Mouse (Mus musculus): ENCODE data around the gene Rps9. TPM values are rescaled to one million over a fixed set of nuclear protein-coding genes. Genes with fewer than 3 reads are reported as not detected.

Rps9 gene
- polyA plus RNA-seq (2016; fragmentation: Nextera tagmentation; extraction: Ambion mirVana) = 989 and 1,067 TPM in 2 replicates

- peak within 1 kb of the TSS; percentile 87 for H3K4me3 ChIP-seq
- H3K27ac ChIP-seq = peak within 1 kb of the TSS; percentile 74
- H3K27me3 ChIP-seq (replicated peaks) = no peaks in the 10 kb centered on the region
- ATAC-seq (ENCODE audit: low FRiP score, low read depth) = peak; percentile 95
- peak within 1 kb of the TSS; percentile 82 for H3K4me2 ChIP-seq (replicated peaks)
- peak within 1 kb of the TSS; percentile 86 for H3K9ac ChIP-seq
- H3K4me1 ChIP-seq = peaks cover 22% of the 10 kb centered on the region
- no peaks in the 10 kb centered on the region for H3K9me3 ChIP-seq
- WGBS = under 1% methylated on average over 42 of the region's 42 CpGs
- H3K36me3 ChIP-seq = peaks cover 44% of the 10 kb centered on the region
These were observed at the start of gene Rps9 for GRCm38 (mm10) chr7:3703879-3704441. Rps9 (plus strand) TSS chr7:3703993.

- no peak overlapping the region for H3K9ac ChIP-seq
- no peak overlapping the region for H3K4me3 ChIP-seq
- H3K4me1 ChIP-seq = no peaks in the 10 kb centered on the region
- no peak overlapping the region for H3K4me2 ChIP-seq (replicated peaks)
- 93% methylated on average over 4 of the region's 4 CpGs for whole genome bisulfite sequencing
- no peak for ATAC-seq (ENCODE audit: low FRiP score, low read depth)
- H3K9me3 ChIP-seq = no peaks in the 10 kb centered on the region
- no peaks in the 10 kb centered on the region for H3K27me3 ChIP-seq (replicated peaks)
- H3K27ac ChIP-seq = no peak overlapping the region
- peaks cover 98% of the 10 kb centered on the region for H3K36me3 ChIP-seq
These were observed 46.8 kb upstream of the Rps9 start for GRCm38 (mm10) chr7:3656966-3657365.

GRCm38 (mm10) chr7:3658578-3658977 is 45.2 kb upstream of the Rps9 start:
- no peaks in the 10 kb centered on the region for H3K27me3 ChIP-seq (replicated peaks)
- no peak overlapping the region for H3K9ac ChIP-seq
- no peak for ATAC-seq (ENCODE audit: low FRiP score, low read depth)
- peaks cover 98% of the 10 kb centered on the region for H3K36me3 ChIP-seq
- 97% methylated on average over 14 of the region's 14 CpGs for WGBS
- H3K4me2 ChIP-seq (replicated peaks) = no peak overlapping the region
- no peak overlapping the region for H3K27ac ChIP-seq
- no peaks in the 10 kb centered on the region for H3K9me3 ChIP-seq
- no peak overlapping the region for H3K4me3 ChIP-seq
- H3K4me1 ChIP-seq = peaks cover 2% of the 10 kb centered on the region

- Histone ChIP-seq H3K9me3 (no peaks in the 10 kb centered on the region), H3K27me3 (replicated peaks) (no peaks in the 10 kb centered on the region), H3K9ac (peak overlapping the region; percentile 79), H3K4me2 (replicated peaks) (peak overlapping the region; percentile 77), H3K4me1 (peaks cover 15% of the 10 kb centered on the region), H3K27ac (peak overlapping the region; percentile 62; the same call in 1 of the 2 replicates), H3K36me3 (peaks cover 38% of the 10 kb centered on the region), H3K4me3 (peak overlapping the region; percentile 69)
- 34% methylated on average over 15 of the region's 15 CpGs for WGBS
- ATAC-seq (ENCODE audit: low FRiP score, low read depth) = peak; percentile 39
These were observed 39.1 kb upstream of the Rps9 start for GRCm38 (mm10) chr7:3664524-3665214.

- H3K4me3 ChIP-seq = peak within 1 kb of the TSS; percentile 69
- peak; percentile 98 for ATAC-seq (ENCODE audit: low FRiP score, low read depth)
- H3K36me3 ChIP-seq = peaks cover 30% of the 10 kb centered on the region
- 5% methylated on average over 45 of the region's 45 CpGs for WGBS
- peak within 1 kb of the TSS; percentile 62; the same call in 1 of the 2 replicates for H3K27ac ChIP-seq
- peak within 1 kb of the TSS; percentile 79 for H3K9ac ChIP-seq
- H3K4me2 ChIP-seq (replicated peaks) = peak within 1 kb of the TSS; percentile 77
- peaks cover 15% of the 10 kb centered on the region for H3K4me1 ChIP-seq
- H3K27me3 ChIP-seq (replicated peaks) = no peaks in the 10 kb centered on the region
- H3K9me3 ChIP-seq = no peaks in the 10 kb centered on the region
These were observed 38.3 kb upstream of the Rps9 start, which contains the start of gene Leng1 for GRCm38 (mm10) chr7:3665215-3666114. Leng1 (minus strand) TSS chr7:3665840.

- H3K27ac ChIP-seq = no peak overlapping the region
- ATAC-seq (ENCODE audit: low FRiP score, low read depth) = no peak
- no peak overlapping the region for H3K4me2 ChIP-seq (replicated peaks)
- 19% methylated on average over 14 of the region's 14 CpGs for WGBS
- H3K36me3 ChIP-seq = peaks cover 17% of the 10 kb centered on the region
- no peaks in the 10 kb centered on the region for H3K9me3 ChIP-seq
- H3K4me1 ChIP-seq = peaks cover 15% of the 10 kb centered on the region
- H3K27me3 ChIP-seq (replicated peaks) = no peaks in the 10 kb centered on the region
- H3K4me3 ChIP-seq = no peak overlapping the region
- no peak overlapping the region for H3K9ac ChIP-seq
These were observed 36.8 kb upstream of the Rps9 start for GRCm38 (mm10) chr7:3666921-3667391.

- ATAC-seq (ENCODE audit: low FRiP score, low read depth) = peak; percentile 81
- 77% methylated on average over 10 of the region's 10 CpGs for WGBS
These were observed 29.1 kb upstream of the Rps9 start for GRCm38 (mm10) chr7:3674507-3675227.

GRCm38 (mm10) chr7:3675228-3675548 is 28.6 kb upstream of the Rps9 start:
- Histone ChIP-seq H3K9ac (no peak overlapping the region), H3K4me1 (no peaks in the 10 kb centered on the region), H3K4me3 (no peak overlapping the region), H3K4me2 (replicated peaks) (no peak overlapping the region), H3K9me3 (no peaks in the 10 kb centered on the region), H3K27me3 (replicated peaks) (no peaks in the 10 kb centered on the region), H3K36me3 (peaks cover 6% of the 10 kb centered on the region), H3K27ac (no peak overlapping the region)
- ATAC-seq (ENCODE audit: low FRiP score, low read depth) = no peak
- WGBS = 78% methylated on average over 3 of the region's 3 CpGs

More at GRCm38 (mm10) chr7:3674507-3675227, 29.1 kb upstream of the Rps9 start:
- no peaks in the 10 kb centered on the region for H3K9me3 ChIP-seq
- H3K4me1 ChIP-seq = no peaks in the 10 kb centered on the region
- H3K27me3 ChIP-seq (replicated peaks) = no peaks in the 10 kb centered on the region
- no peak overlapping the region for H3K4me2 ChIP-seq (replicated peaks)
- peaks cover 6% of the 10 kb centered on the region for H3K36me3 ChIP-seq
- H3K4me3 ChIP-seq = no peak overlapping the region
- H3K9ac ChIP-seq = no peak overlapping the region
- no peak overlapping the region for H3K27ac ChIP-seq

- Histone ChIP-seq H3K27ac (no peak overlapping the region), H3K36me3 (peaks cover 6% of the 10 kb centered on the region)
These were observed 27.4 kb upstream of the Rps9 start for GRCm38 (mm10) chr7:3676371-3676770.

GRCm38 (mm10) chr7:3677342-3677741 is 26.5 kb upstream of the Rps9 start, which contains the start of gene Tmc4:
Tmc4 (minus strand) TSS chr7:3677553.
- no peak for ATAC-seq (ENCODE audit: low FRiP score, low read depth)
- no peak within 1 kb of the TSS for H3K4me3 ChIP-seq
- H3K9me3 ChIP-seq = no peaks in the 10 kb centered on the region
- no peak within 1 kb of the TSS for H3K4me2 ChIP-seq (replicated peaks)
- peaks cover 6% of the 10 kb centered on the region for H3K36me3 ChIP-seq
- H3K27me3 ChIP-seq (replicated peaks) = no peaks in the 10 kb centered on the region
- no peaks in the 10 kb centered on the region for H3K4me1 ChIP-seq
- H3K9ac ChIP-seq = no peak within 1 kb of the TSS
- H3K27ac ChIP-seq = no peak within 1 kb of the TSS
- WGBS = 55% methylated on average over 9 of the region's 9 CpGs

More at GRCm38 (mm10) chr7:3676371-3676770, 27.4 kb upstream of the Rps9 start:
- 90% methylated on average over 12 of the region's 12 CpGs for WGBS
- no peaks in the 10 kb centered on the region for H3K9me3 ChIP-seq
- H3K4me2 ChIP-seq (replicated peaks) = no peak overlapping the region
- no peak overlapping the region for H3K9ac ChIP-seq
- H3K27me3 ChIP-seq (replicated peaks) = no peaks in the 10 kb centered on the region
- ATAC-seq (ENCODE audit: low FRiP score, low read depth) = no peak
- H3K4me3 ChIP-seq = no peak overlapping the region
- no peaks in the 10 kb centered on the region for H3K4me1 ChIP-seq

- Histone ChIP-seq H3K9ac (no peak overlapping the region), H3K4me1 (peaks cover 13% of the 10 kb centered on the region), H3K9me3 (no peaks in the 10 kb centered on the region), H3K27ac (peak overlapping the region; percentile 11; the same call in 1 of the 2 replicates), H3K4me3 (no peak overlapping the region), H3K36me3 (peaks cover 18% of the 10 kb centered on the region; the same call in 1 of the 2 replicates), H3K27me3 (replicated peaks) (no peaks in the 10 kb centered on the region), H3K4me2 (replicated peaks) (no peak overlapping the region)
- WGBS = 63% methylated on average over 10 of the region's 10 CpGs
- peak; percentile 68 for ATAC-seq (ENCODE audit: low FRiP score, low read depth)
These were observed 19.8 kb upstream of the Rps9 start for GRCm38 (mm10) chr7:3683908-3684550.
